Mouse (Mus musculus) limb, embryonic 13.5 days (tissue): ENCODE data around the gene Cdr2l. TPM values are rescaled to one million over a fixed set of nuclear protein-coding genes. Genes with fewer than 3 reads are reported as not detected.
A peak's percentile ranks its signal among the peaks of the same experiment; 100 is the strongest.

Experiments used
- ATAC-seq: fragments of 200-750 bp; cut with Nextera tagmentation; 2 replicates; pipeline ENCODE4 v1.8.0; 2017; ENCODE audit warnings: low read depth, moderate number of reproducible peaks, moderate TSS enrichment; ENCODE audit not compliant: low FRiP score
- H3K27ac ChIP-seq: fragments of 300-500 bp; sonication (generic); 2 replicates; pipeline ENCODE4 v1.5.1; 2015; ENCODE audit warnings: inconsistent platforms, mild to moderate bottlenecking, moderate library complexity
- H3K27me3 ChIP-seq: fragments of 300-500 bp; sonication (generic); 2 replicates; pipeline ENCODE4 v1.6.1; 2015; ENCODE audit warnings: mild to moderate bottlenecking, inconsistent platforms
- H3K36me3 ChIP-seq: fragments of 300-500 bp; sonication (generic); 2 replicates; pipeline ENCODE4 v1.6.1; 2015; ENCODE audit warnings: inconsistent platforms, mild to moderate bottlenecking, moderate library complexity
- H3K4me1 ChIP-seq: fragments of 300-500 bp; sonication (generic); 2 replicates; pipeline ENCODE4 v1.6.1; 2015; ENCODE audit warnings: inconsistent platforms
- H3K4me2 ChIP-seq: fragments of 300-500 bp; sonication (generic); replicated peaks from 2 replicates; pipeline ENCODE4 v1.6.1; 2015; ENCODE audit warnings: inconsistent platforms, mild to moderate bottlenecking, moderate library complexity
- H3K4me3 ChIP-seq: fragments of 300-500 bp; sonication (generic); 2 replicates; pipeline ENCODE4 v1.5.1; 2015; ENCODE audit warnings: moderate library complexity, mild to moderate bottlenecking, inconsistent platforms
- H3K9ac ChIP-seq: fragments of 300-500 bp; sonication (generic); 2 replicates; pipeline ENCODE4 v1.6.1; 2015; ENCODE audit warnings: mild to moderate bottlenecking, inconsistent platforms
- H3K9me3 ChIP-seq: fragments of 300-500 bp; sonication (generic); 2 replicates; pipeline ENCODE4 v1.6.1; 2016; ENCODE audit warnings: inconsistent platforms
- WGBS: fragments of 180-500 bp; shearing (Covaris S2); methylation state at CpG from one replicate; pipeline ENCODE4 v1.1.7; 2015; 5-methylcytosine and 5-hydroxymethylcytosine counted together
- polyA plus RNA-seq: library from polyadenylated mRNA; unstranded; fragments of >200 nt; fragmentation: Nextera tagmentation; extraction: Ambion mirVana; gene quantifications from 2 replicates; pipeline ENCODE4 v1.2.1, GENCODE M21; 2015

Gene Cdr2l
- polyA plus RNA-seq = 11.3 and 11.4 TPM in 2 replicates

- peak within 1 kb of the TSS; percentile 80 for H3K4me3 ChIP-seq
- peak within 1 kb of the TSS; percentile 90 for H3K9ac ChIP-seq
- peak within 1 kb of the TSS; percentile 85 for H3K27ac ChIP-seq
- H3K4me1 ChIP-seq = peaks cover 38% of the 10 kb centered on the region
- peak within 1 kb of the TSS; percentile 87 for H3K4me2 ChIP-seq
- peak; percentile 90 for ATAC-seq
- H3K9me3 ChIP-seq = no peaks in the 10 kb centered on the region
- under 1% methylated on average over 76 of the region's 76 CpGs for WGBS
- H3K36me3 ChIP-seq = no peaks in the 10 kb centered on the region
- H3K27me3 ChIP-seq = no peaks in the 10 kb centered on the region
Measured at GRCm38 (mm10) chr11:115381743-115382539, at the start of gene Cdr2l. TSS of gene Cdr2l (plus strand) at chr11:115381916.

GRCm38 (mm10) chr11:115334531-115334930 is 47.2 kb upstream of the Cdr2l start, which contains the start of gene Otop3:
TSS of gene Otop3 (plus strand) at chr11:115334731.
- Histone ChIP-seq H3K9me3 (no peaks in the 10 kb centered on the region), H3K4me1 (peaks cover 4% of the 10 kb centered on the region; the same call in 1 of the 2 replicates), H3K36me3 (no peaks in the 10 kb centered on the region), H3K27ac (no peak within 1 kb of the TSS), H3K27me3 (peaks cover 95% of the 10 kb centered on the region), H3K4me3 (0 out of 2 replicates have a peak within 1 kb of the TSS, but pooled peaks have one; percentile 1), H3K9ac (no peak within 1 kb of the TSS), H3K4me2 (peak within 1 kb of the TSS; percentile 43)
- 7% methylated on average over 29 of the region's 29 CpGs for WGBS
- ATAC-seq = no peak

- no peaks in the 10 kb centered on the region for H3K36me3 ChIP-seq
- H3K27ac ChIP-seq = no peak overlapping the region
- peaks cover 95% of the 10 kb centered on the region for H3K27me3 ChIP-seq
- no peak overlapping the region for H3K4me2 ChIP-seq
- no peak for ATAC-seq
- H3K9ac ChIP-seq = no peak overlapping the region
- peaks cover 4% of the 10 kb centered on the region; the same call in 1 of the 2 replicates for H3K4me1 ChIP-seq
- no peak overlapping the region for H3K4me3 ChIP-seq
- H3K9me3 ChIP-seq = no peaks in the 10 kb centered on the region
- 61% methylated on average over 12 of the region's 12 CpGs for WGBS
Measured at GRCm38 (mm10) chr11:115335223-115335622, 46.5 kb upstream of the Cdr2l start.

GRCm38 (mm10) chr11:115336115-115336514 is 45.6 kb upstream of the Cdr2l start:
- 14% methylated on average over 6 of the region's 6 CpGs for WGBS
- peaks cover 4% of the 10 kb centered on the region; the same call in 1 of the 2 replicates for H3K4me1 ChIP-seq
- ATAC-seq = no peak
- no peak overlapping the region for H3K27ac ChIP-seq
- no peaks in the 10 kb centered on the region for H3K36me3 ChIP-seq
- H3K9ac ChIP-seq = no peak overlapping the region
- no peaks in the 10 kb centered on the region for H3K9me3 ChIP-seq
- peaks cover 90% of the 10 kb centered on the region for H3K27me3 ChIP-seq
- no peak overlapping the region for H3K4me3 ChIP-seq
- H3K4me2 ChIP-seq = no peak overlapping the region

- Histone ChIP-seq H3K27ac (no peak overlapping the region), H3K4me2 (no peak overlapping the region), H3K36me3 (no peaks in the 10 kb centered on the region), H3K27me3 (peaks cover 80% of the 10 kb centered on the region), H3K4me1 (peaks cover 4% of the 10 kb centered on the region; the same call in 1 of the 2 replicates), H3K4me3 (no peak overlapping the region), H3K9ac (no peak overlapping the region), H3K9me3 (no peaks in the 10 kb centered on the region)
- 48% methylated on average over 3 of the region's 3 CpGs for WGBS
- ATAC-seq = no peak
Measured at GRCm38 (mm10) chr11:115337350-115337749, 44.4 kb upstream of the Cdr2l start.

- Histone ChIP-seq H3K9ac (no peak overlapping the region), H3K9me3 (no peaks in the 10 kb centered on the region), H3K4me1 (peaks cover 4% of the 10 kb centered on the region; the same call in 1 of the 2 replicates), H3K4me3 (no peak overlapping the region), H3K27ac (no peak overlapping the region), H3K36me3 (no peaks in the 10 kb centered on the region), H3K4me2 (no peak overlapping the region), H3K27me3 (peaks cover 75% of the 10 kb centered on the region)
- no peak for ATAC-seq
- WGBS = 64% methylated on average over 1 of the region's 1 CpGs
Measured at GRCm38 (mm10) chr11:115337826-115338225, 43.9 kb upstream of the Cdr2l start.

GRCm38 (mm10) chr11:115341246-115341645 is 40.5 kb upstream of the Cdr2l start:
- 59% methylated on average over 2 of the region's 2 CpGs for WGBS
- Histone ChIP-seq H3K4me3 (no peak overlapping the region), H3K27me3 (peaks cover 63% of the 10 kb centered on the region), H3K27ac (no peak overlapping the region), H3K36me3 (no peaks in the 10 kb centered on the region), H3K4me2 (no peak overlapping the region), H3K9ac (no peak overlapping the region), H3K4me1 (peaks cover 18% of the 10 kb centered on the region), H3K9me3 (no peaks in the 10 kb centered on the region)
- ATAC-seq = no peak

- Histone ChIP-seq H3K4me3 (no peak overlapping the region), H3K4me1 (peaks cover 25% of the 10 kb centered on the region), H3K9ac (no peak overlapping the region), H3K36me3 (no peaks in the 10 kb centered on the region), H3K27me3 (peaks cover 61% of the 10 kb centered on the region), H3K9me3 (no peaks in the 10 kb centered on the region), H3K27ac (no peak overlapping the region), H3K4me2 (no peak overlapping the region)
- whole genome bisulfite sequencing = 74% methylated on average over 6 of the region's 6 CpGs
- ATAC-seq = no peak
Measured at GRCm38 (mm10) chr11:115341866-115342265, 39.9 kb upstream of the Cdr2l start.

- Histone ChIP-seq H3K27ac (no peak overlapping the region), H3K4me2 (no peak overlapping the region), H3K4me1 (peaks cover 36% of the 10 kb centered on the region), H3K4me3 (no peak overlapping the region), H3K27me3 (peaks cover 39% of the 10 kb centered on the region), H3K9ac (no peak overlapping the region), H3K36me3 (no peaks in the 10 kb centered on the region), H3K9me3 (no peaks in the 10 kb centered on the region)
- WGBS = 6% methylated on average over 12 of the region's 12 CpGs
- ATAC-seq = no peak
Measured at GRCm38 (mm10) chr11:115344967-115345366, 36.7 kb upstream of the Cdr2l start.

GRCm38 (mm10) chr11:115345515-115345914 is 36.2 kb upstream of the Cdr2l start:
- peak; percentile 67; the same call in 1 of the 2 replicates for ATAC-seq
- Histone ChIP-seq H3K36me3 (no peaks in the 10 kb centered on the region), H3K9me3 (no peaks in the 10 kb centered on the region), H3K9ac (no peak overlapping the region), H3K27ac (no peak overlapping the region), H3K4me1 (peaks cover 36% of the 10 kb centered on the region), H3K27me3 (peaks cover 40% of the 10 kb centered on the region), H3K4me2 (no peak overlapping the region), H3K4me3 (no peak overlapping the region)
- WGBS = 9% methylated on average over 7 of the region's 7 CpGs

GRCm38 (mm10) chr11:115348681-115349248 is 33.0 kb upstream of the Cdr2l start:
- Histone ChIP-seq H3K4me2 (no peak overlapping the region), H3K4me1 (peaks cover 36% of the 10 kb centered on the region), H3K27ac (no peak overlapping the region), H3K9me3 (no peaks in the 10 kb centered on the region), H3K27me3 (peaks cover 46% of the 10 kb centered on the region), H3K36me3 (no peaks in the 10 kb centered on the region), H3K9ac (no peak overlapping the region), H3K4me3 (no peak overlapping the region)
- ATAC-seq = no peak
- 47% methylated on average over 17 of the region's 17 CpGs for WGBS

GRCm38 (mm10) chr11:115349976-115350375 is 31.7 kb upstream of the Cdr2l start:
- H3K4me2 ChIP-seq = no peak overlapping the region
- 32% methylated on average over 4 of the region's 4 CpGs for WGBS
- peaks cover 42% of the 10 kb centered on the region for H3K27me3 ChIP-seq
- H3K4me3 ChIP-seq = no peak overlapping the region
- H3K36me3 ChIP-seq = no peaks in the 10 kb centered on the region
- H3K9me3 ChIP-seq = no peaks in the 10 kb centered on the region
- ATAC-seq = no peak
- H3K9ac ChIP-seq = no peak overlapping the region
- peaks cover 30% of the 10 kb centered on the region for H3K4me1 ChIP-seq
- no peak overlapping the region for H3K27ac ChIP-seq
